In the genomic region with DNA sequence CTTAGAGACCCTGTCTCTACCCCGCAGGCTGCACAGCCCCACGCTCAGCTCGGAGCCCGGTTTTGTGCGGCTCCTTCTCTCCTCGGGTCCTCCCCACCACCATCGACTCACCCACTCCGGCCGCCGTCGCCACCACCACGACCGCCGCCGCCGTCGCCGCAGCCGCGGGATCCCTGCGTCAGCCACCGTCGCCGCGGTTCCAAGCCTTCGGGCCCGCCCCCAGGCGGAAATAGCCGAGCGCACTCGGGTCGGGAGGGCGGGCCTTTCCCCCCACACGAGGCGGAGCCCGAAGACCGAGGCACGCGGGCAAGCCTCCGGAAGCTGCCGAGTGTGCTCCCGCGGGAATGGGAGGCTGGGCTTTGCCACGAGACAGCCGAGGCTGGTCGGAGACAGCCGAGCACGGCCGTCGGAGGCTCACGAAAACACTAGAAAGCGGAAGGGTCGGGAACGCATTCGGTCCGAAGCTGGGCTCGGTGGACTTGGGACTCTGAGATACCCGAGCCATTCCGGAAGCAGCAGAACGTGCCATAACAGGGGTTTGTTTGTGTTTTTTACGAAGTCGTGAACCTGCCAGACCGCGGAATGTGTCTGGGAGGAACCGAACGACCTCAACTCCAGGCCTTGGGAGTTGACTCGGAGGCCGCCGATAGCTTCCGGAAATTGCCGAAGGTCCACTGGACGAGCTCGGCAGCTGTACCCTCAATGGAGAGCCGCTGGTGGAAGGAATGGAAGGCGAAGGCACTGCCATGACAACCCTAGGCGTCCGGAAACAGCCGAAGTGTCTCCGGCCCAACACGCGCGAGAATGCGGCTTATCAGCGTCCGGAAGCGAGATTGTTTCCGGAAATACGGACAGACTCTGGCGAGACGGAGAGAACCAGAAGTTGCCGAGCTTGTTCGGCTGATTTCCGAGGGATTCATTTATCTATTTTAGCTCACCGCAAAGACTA, we compare ENCODE assay signal across 8 mouse cellular contexts. TPM values are rescaled to one million over a fixed set of nuclear protein-coding genes. Genes with fewer than 3 reads are reported as not detected.
DNase-seq lines count a peak whose midpoint lies in the region; ATAC-seq lines count a peak whose summit lies in the region.

A gene (minus strand): TSS at position 218 of the 949 bp plus-strand sequence.

- peak; percentile 99 for DNase-seq in adipocyte (ENCODE audit: low spot score)
- DNase-seq in embryo, embryonic 10 days (ENCODE audit: low spot score), result peak; percentile 98
- peak; percentile 99 for DNase-seq in gastrocnemius, postnatal 14 days
- DNase-seq in left cerebral cortex, postnatal 10 days (ENCODE audit: extremely low spot score in 1 of 2, low spot score in 2 of 2), result peak; percentile 98 to 99
- peak; percentile 98 for DNase-seq in right cerebral cortex, postnatal 25 days
- DNase-seq in urinary bladder, postnatal 4 days (ENCODE audit: low spot score in 2 of 2), result peak; percentile 98

- peak; percentile 85 for ATAC-seq in inflammation-experienced regulatory T-cells, adult 6 months
- peak; percentile 78 for ATAC-seq in megakaryocyte-erythroid progenitor cell, adult 5-6 weeks (replicated peaks; ENCODE audit: low FRiP score, low TSS enrichment, poor library complexity, severe bottlenecking)

- intact Hi-C loops in gastrocnemius, postnatal 14 days (cut with DNase I; ENCODE audit: low total_unique reads), result no loop called here
- intact Hi-C loops in left cerebral cortex, postnatal 10 days (cut with DNase I), result no loop called here

RNA-seq across cellular contexts. Expression of the gene that starts here (rescaled TPM):
- 10 to 100 TPM; 23.0 to 27.9 TPM for total RNA-seq in gastrocnemius, postnatal 14 days (2021)
- polyA plus RNA-seq in inflammation-experienced regulatory T-cells, adult 6 months (2017; shearing (Covaris generic)), result 1 to 10 TPM; 2.6 to 5.4 (median 5.4) TPM
- total RNA-seq in left cerebral cortex, postnatal 10 days (2021), result 100 to 1,000 TPM; 173 TPM
- total RNA-seq in megakaryocyte-erythroid progenitor cell, adult 5-6 weeks (2014; fragmentation: Nextera tagmentation), result 30.7 and 51.4 TPM in 2 replicates
- 29.2 and 33.9 TPM in 2 replicates for total RNA-seq in megakaryocyte-erythroid progenitor cell, adult 5-6 weeks (2017)

Comparison
In these comparisons a context has a peak if more than half of its experiments do, and no peak if none do; other contexts are left out.
1. Peak in every context shown above with its lines: DNase-seq and ATAC-seq.